Mouse (Mus musculus) cerebellum, postnatal 4 days (tissue): ENCODE results near the gene Gm49366.
"Not testable (repeated sequence)": the region's sequence is repeated elsewhere in the genome, so short reads cannot be mapped to it uniquely, and the experiment has no call there.

Experiments
- DNase-seq, 2 experiments: peaks; one replicate each; pipeline ENCODE4 v3.0.0; 2022; ENCODE audit warnings: low spot score in 2 of 2, mixed read lengths in 1 of 2

The Gm49366 gene

GRCm38 (mm10) chr12:84038691-84039111 lies at the start of gene Gm49366:
Gene Gm49366, plus strand, starts transcription at chr12:84038935.
- DNase-seq: peak in 1 of 2 experiments; percentile 43

GRCm38 (mm10) chr12:83989378-83989777 lies 49.4 kb upstream of the Gm49366 start:
- DNase-seq: no peak

- DNase-seq: no peak
Measured at GRCm38 (mm10) chr12:83997221-83997620, 41.5 kb upstream of the Gm49366 start.

GRCm38 (mm10) chr12:83998341-83999107 lies 40.2 kb upstream of the Gm49366 start:
- DNase-seq: peak in 1 of 2 experiments; percentile 12

GRCm38 (mm10) chr12:83999237-83999636 lies 39.5 kb upstream of the Gm49366 start:
- DNase-seq: peak in 1 of 2 experiments; percentile 5

GRCm38 (mm10) chr12:84000418-84000817 lies 38.3 kb upstream of the Gm49366 start:
- no peak for DNase-seq

- no peak for DNase-seq
Measured at GRCm38 (mm10) chr12:84003866-84004265, 34.9 kb upstream of the Gm49366 start.

- no peak for DNase-seq
Measured at GRCm38 (mm10) chr12:84008251-84008650, 30.5 kb upstream of the Gm49366 start.

GRCm38 (mm10) chr12:84008729-84009128 lies 30.0 kb upstream of the Gm49366 start:
- no peak for DNase-seq

- peak; percentile 30 to 55 for DNase-seq
Measured at GRCm38 (mm10) chr12:84009171-84009965, 29.4 kb upstream of the Gm49366 start, which contains the start of gene Acot1. Gene Acot1, plus strand, starts transcription at chr12:84009490.

GRCm38 (mm10) chr12:84010201-84010600 lies 28.5 kb upstream of the Gm49366 start:
- no peak for DNase-seq

- DNase-seq: peak; percentile 43 to 84
Measured at GRCm38 (mm10) chr12:84011251-84012040, 27.3 kb upstream of the Gm49366 start.

GRCm38 (mm10) chr12:84013130-84013529 lies 25.6 kb upstream of the Gm49366 start:
- peak in 1 of 2 experiments; percentile 15 for DNase-seq

- no peak for DNase-seq
Measured at GRCm38 (mm10) chr12:84013701-84014100, 25.0 kb upstream of the Gm49366 start.

GRCm38 (mm10) chr12:84020528-84020927 lies 18.2 kb upstream of the Gm49366 start:
- DNase-seq: not testable (repeated sequence)

GRCm38 (mm10) chr12:84022266-84022665 lies 16.5 kb upstream of the Gm49366 start:
- not testable (repeated sequence) for DNase-seq

- no peak for DNase-seq
Measured at GRCm38 (mm10) chr12:84023052-84023745, 15.5 kb upstream of the Gm49366 start.

- DNase-seq: no peak
Measured at GRCm38 (mm10) chr12:84025888-84026287, 12.8 kb upstream of the Gm49366 start.

- DNase-seq: not testable (repeated sequence)
Measured at GRCm38 (mm10) chr12:84028328-84028727, 10.4 kb upstream of the Gm49366 start.

GRCm38 (mm10) chr12:84029043-84029442 lies 9.7 kb upstream of the Gm49366 start:
- DNase-seq: not testable (repeated sequence)
